Mouse (Mus musculus): ENCODE measurements around the gene Tmem274. TPM values are rescaled to one million over a fixed set of nuclear protein-coding genes. Genes with fewer than 3 reads are reported as not detected.

Tmem274 gene
- polyA plus RNA-seq, 1 experiment from 2014 or later = 0.44 TPM

GRCm38 (mm10) chr4:149485825-149486206 lies 8.6 kb downstream of the Tmem274 start:
- peaks cover 42% of the 10 kb centered on the region for H3K36me3 ChIP-seq
- peak overlapping the region; percentile 92 for H3K27ac ChIP-seq
- peak; percentile 31 for DNase-seq (ENCODE audit: low spot score)
- H3K9me3 ChIP-seq = no peaks in the 10 kb centered on the region
- WGBS = under 1% methylated on average over 10 of the region's 10 CpGs
- peak overlapping the region; percentile 75 for H3K4me3 ChIP-seq
- peaks cover 30% of the 10 kb centered on the region for H3K4me1 ChIP-seq (replicated peaks)
- H3K27me3 ChIP-seq (ENCODE audit: insufficient read depth, poor library complexity, severe bottlenecking) = no peaks in the 10 kb centered on the region

GRCm38 (mm10) chr4:149487729-149488128 lies 10.6 kb downstream of the Tmem274 start:
- 94% methylated on average over 12 of the region's 12 CpGs for WGBS
- Histone ChIP-seq H3K9me3 (no peaks in the 10 kb centered on the region), H3K4me1 (replicated peaks) (peaks cover 30% of the 10 kb centered on the region), H3K4me3 (no peak overlapping the region), H3K27me3 (ENCODE audit: insufficient read depth, poor library complexity, severe bottlenecking) (no peaks in the 10 kb centered on the region), H3K36me3 (peaks cover 61% of the 10 kb centered on the region), H3K27ac (no peak overlapping the region)
- DNase-seq (ENCODE audit: low spot score) = no peak

GRCm38 (mm10) chr4:149489415-149490240 lies 12.4 kb downstream of the Tmem274 start:
- Histone ChIP-seq H3K9me3 (no peaks in the 10 kb centered on the region), H3K4me3 (no peak overlapping the region), H3K27ac (no peak overlapping the region), H3K27me3 (ENCODE audit: insufficient read depth, poor library complexity, severe bottlenecking) (no peaks in the 10 kb centered on the region), H3K36me3 (peaks cover 80% of the 10 kb centered on the region), H3K4me1 (replicated peaks) (peaks cover 21% of the 10 kb centered on the region)
- DNase-seq (ENCODE audit: low spot score) = no peak
- WGBS = 96% methylated on average over 14 of the region's 14 CpGs

GRCm38 (mm10) chr4:149491151-149491550 lies 14.0 kb downstream of the Tmem274 start:
- WGBS = 97% methylated on average over 3 of the region's 3 CpGs
- peaks cover 93% of the 10 kb centered on the region for H3K36me3 ChIP-seq

GRCm38 (mm10) chr4:149496612-149497011 lies 19.4 kb downstream of the Tmem274 start:
- Histone ChIP-seq H3K9me3 (no peaks in the 10 kb centered on the region), H3K27me3 (ENCODE audit: insufficient read depth, poor library complexity, severe bottlenecking) (no peaks in the 10 kb centered on the region), H3K36me3 (peaks cover 92% of the 10 kb centered on the region), H3K27ac (peak overlapping the region; percentile 84), H3K4me1 (replicated peaks) (peaks cover 25% of the 10 kb centered on the region), H3K4me3 (no peak overlapping the region; the same call in 1 of the 2 replicates)
- WGBS = 13% methylated on average over 2 of the region's 2 CpGs
- peak; percentile 65 for DNase-seq (ENCODE audit: low spot score)

More at GRCm38 (mm10) chr4:149491151-149491550, 14.0 kb downstream of the Tmem274 start:
- H3K27ac ChIP-seq = no peak overlapping the region
- DNase-seq (ENCODE audit: low spot score) = no peak
- H3K9me3 ChIP-seq = no peaks in the 10 kb centered on the region
- H3K4me1 ChIP-seq (replicated peaks) = peaks cover 17% of the 10 kb centered on the region
- H3K27me3 ChIP-seq (ENCODE audit: insufficient read depth, poor library complexity, severe bottlenecking) = no peaks in the 10 kb centered on the region
- no peak overlapping the region for H3K4me3 ChIP-seq

GRCm38 (mm10) chr4:149498901-149499300 lies 21.7 kb downstream of the Tmem274 start:
- 87% methylated on average over 8 of the region's 8 CpGs for WGBS
- Histone ChIP-seq H3K36me3 (peaks cover 86% of the 10 kb centered on the region), H3K4me3 (no peak overlapping the region), H3K4me1 (replicated peaks) (peaks cover 25% of the 10 kb centered on the region), H3K27ac (no peak overlapping the region), H3K9me3 (no peaks in the 10 kb centered on the region), H3K27me3 (ENCODE audit: insufficient read depth, poor library complexity, severe bottlenecking) (no peaks in the 10 kb centered on the region)
- DNase-seq (ENCODE audit: low spot score) = no peak

GRCm38 (mm10) chr4:149499790-149500189 lies 22.6 kb downstream of the Tmem274 start:
- peaks cover 78% of the 10 kb centered on the region for H3K36me3 ChIP-seq
- no peaks in the 10 kb centered on the region for H3K9me3 ChIP-seq

GRCm38 (mm10) chr4:149504363-149504762 lies 27.2 kb downstream of the Tmem274 start:
- Histone ChIP-seq H3K27me3 (ENCODE audit: insufficient read depth, poor library complexity, severe bottlenecking) (no peaks in the 10 kb centered on the region), H3K36me3 (peaks cover 38% of the 10 kb centered on the region), H3K9me3 (0 out of 2 replicates have a peak, but pooled peaks cover 3% of the 10 kb centered on the region), H3K4me1 (replicated peaks) (peaks cover 8% of the 10 kb centered on the region; the same call in 1 of the 2 replicates), H3K4me3 (no peak overlapping the region), H3K27ac (peak overlapping the region; percentile 2; the same call in 1 of the 2 replicates)
- 85% methylated on average over 5 of the region's 5 CpGs for WGBS
- DNase-seq (ENCODE audit: low spot score) = no peak

More at GRCm38 (mm10) chr4:149499790-149500189, 22.6 kb downstream of the Tmem274 start:
- Histone ChIP-seq H3K4me1 (replicated peaks) (peaks cover 28% of the 10 kb centered on the region), H3K4me3 (no peak overlapping the region), H3K27ac (no peak overlapping the region), H3K27me3 (ENCODE audit: insufficient read depth, poor library complexity, severe bottlenecking) (no peaks in the 10 kb centered on the region)
- DNase-seq (ENCODE audit: low spot score) = no peak
- WGBS = 88% methylated on average over 5 of the region's 5 CpGs

- Histone ChIP-seq H3K9me3 (0 out of 2 replicates have a peak, but pooled peaks cover 3% of the 10 kb centered on the region), H3K27me3 (ENCODE audit: insufficient read depth, poor library complexity, severe bottlenecking) (no peaks in the 10 kb centered on the region), H3K4me3 (no peak overlapping the region), H3K36me3 (peaks cover 33% of the 10 kb centered on the region), H3K4me1 (replicated peaks) (peaks cover 8% of the 10 kb centered on the region; the same call in 1 of the 2 replicates), H3K27ac (peak overlapping the region; percentile 2; the same call in 1 of the 2 replicates)
- DNase-seq (ENCODE audit: low spot score) = no peak
- whole genome bisulfite sequencing = 38% methylated on average over 3 of the region's 3 CpGs
Measured at GRCm38 (mm10) chr4:149504858-149505257, 27.7 kb downstream of the Tmem274 start.

GRCm38 (mm10) chr4:149505261-149505967 lies 28.2 kb downstream of the Tmem274 start:
- 0 out of 2 replicates have a peak, but pooled peaks cover 3% of the 10 kb centered on the region for H3K9me3 ChIP-seq
- peaks cover 28% of the 10 kb centered on the region for H3K36me3 ChIP-seq
- no peak overlapping the region for H3K4me3 ChIP-seq
- H3K27me3 ChIP-seq (ENCODE audit: insufficient read depth, poor library complexity, severe bottlenecking) = no peaks in the 10 kb centered on the region
- peaks cover 8% of the 10 kb centered on the region; the same call in 1 of the 2 replicates for H3K4me1 ChIP-seq (replicated peaks)
- WGBS = 66% methylated on average over 15 of the region's 15 CpGs
- DNase-seq (ENCODE audit: low spot score) = no peak
- no peak overlapping the region for H3K27ac ChIP-seq

GRCm38 (mm10) chr4:149506904-149507303 lies 29.7 kb downstream of the Tmem274 start:
- Histone ChIP-seq H3K36me3 (peaks cover 15% of the 10 kb centered on the region), H3K4me1 (replicated peaks) (peaks cover 8% of the 10 kb centered on the region; the same call in 1 of the 2 replicates), H3K27ac (no peak overlapping the region), H3K27me3 (ENCODE audit: insufficient read depth, poor library complexity, severe bottlenecking) (no peaks in the 10 kb centered on the region), H3K9me3 (0 out of 2 replicates have a peak, but pooled peaks cover 3% of the 10 kb centered on the region), H3K4me3 (no peak overlapping the region)
- 78% methylated on average over 3 of the region's 3 CpGs for WGBS
- no peak for DNase-seq (ENCODE audit: low spot score)

- Histone ChIP-seq H3K4me3 (no peak overlapping the region), H3K4me1 (replicated peaks) (no peaks in the 10 kb centered on the region), H3K27ac (no peak overlapping the region), H3K27me3 (ENCODE audit: insufficient read depth, poor library complexity, severe bottlenecking) (no peaks in the 10 kb centered on the region), H3K36me3 (no peaks in the 10 kb centered on the region), H3K9me3 (0 out of 2 replicates have a peak, but pooled peaks cover 3% of the 10 kb centered on the region)
- DNase-seq (ENCODE audit: low spot score) = no peak
- 61% methylated on average over 6 of the region's 6 CpGs for WGBS
Measured at GRCm38 (mm10) chr4:149511221-149511646, 34.1 kb downstream of the Tmem274 start.

Measured in hindbrain, embryonic 10.5 days (tissue).